Mouse (Mus musculus) neural tube, embryonic 11.5 days (tissue): ENCODE data around the gene P2rx7. TPM values are rescaled to one million over a fixed set of nuclear protein-coding genes. Genes with fewer than 3 reads are reported as not detected.

Experiments
- ATAC-seq: fragments of 200-750 bp; cut with Nextera tagmentation; 2 replicates; pipeline ENCODE4 v1.8.0; 2017; ENCODE audit warnings: moderate number of reproducible peaks, mild to moderate bottlenecking, moderate TSS enrichment, moderate library complexity; ENCODE audit not compliant: insufficient read depth, low FRiP score, low TSS enrichment
- DNase-seq: peaks from one replicate; pipeline ENCODE4 v3.0.0-alpha.2; 2015; ENCODE audit warnings: low spot score
- H3K27ac ChIP-seq: fragments of 300-500 bp; sonication (generic); 2 replicates; pipeline ENCODE4 v1.5.1; 2014; ENCODE audit warnings: low read depth, mild to moderate bottlenecking, low read length
- H3K27me3 ChIP-seq: fragments of 300-500 bp; sonication (generic); 2 replicates; pipeline ENCODE4 v1.6.1; 2014; ENCODE audit warnings: mild to moderate bottlenecking, low read length, mixed read lengths; ENCODE audit not compliant: control insufficient read depth, insufficient read depth
- H3K36me3 ChIP-seq: fragments of 300-500 bp; sonication (generic); 2 replicates; pipeline ENCODE4 v1.6.1; 2014; ENCODE audit warnings: mild to moderate bottlenecking, low read length, moderate library complexity, mixed read lengths; ENCODE audit not compliant: control insufficient read depth, insufficient read depth
- H3K4me1 ChIP-seq: fragments of 300-500 bp; sonication (generic); 2 replicates; pipeline ENCODE4 v1.6.1; 2014; ENCODE audit warnings: low read length, mixed read lengths; ENCODE audit not compliant: control insufficient read depth, insufficient read depth
- H3K4me2 ChIP-seq: fragments of 300-500 bp; sonication (generic); 2 replicates; pipeline ENCODE4 v1.6.1; 2014; ENCODE audit warnings: low read depth, mild to moderate bottlenecking, moderate library complexity
- H3K4me3 ChIP-seq: fragments of 300-500 bp; sonication (generic); 2 replicates; pipeline ENCODE4 v1.5.1; 2014; ENCODE audit warnings: low read depth, low read length
- H3K9ac ChIP-seq: fragments of 300-500 bp; sonication (generic); 2 replicates; pipeline ENCODE4 v1.6.1; 2014; ENCODE audit warnings: mild to moderate bottlenecking, low read length
- H3K9me3 ChIP-seq: fragments of 300-500 bp; sonication (generic); 2 replicates; pipeline ENCODE4 v1.6.1; 2016; ENCODE audit warnings: low read length; ENCODE audit not compliant: control insufficient read depth
- WGBS: fragments of 180-500 bp; shearing (Covaris S2); extraction: QIAGEN DNeasy Blood & Tissue Kit; methylation state at CpG from one replicate; pipeline ENCODE4 v1.1.7; 2014; 5-methylcytosine and 5-hydroxymethylcytosine counted together
- polyA plus RNA-seq: library from polyadenylated mRNA; unstranded; fragments of >200 nt; fragmentation: Nextera tagmentation; extraction: Ambion mirVana; gene quantifications from 2 replicates; pipeline ENCODE4 v1.2.1, GENCODE M21; 2014

The P2rx7 gene
- polyA plus RNA-seq, 1 experiment from 2014 or later = 1.6 TPM

- H3K4me1 ChIP-seq = peaks cover 14% of the 10 kb centered on the region; the same call in 1 of the 2 replicates
- DNase-seq (peak; percentile 2), ATAC-seq (no peak)
- H3K9ac ChIP-seq = no peak overlapping the region
- H3K27me3 ChIP-seq = no peaks in the 10 kb centered on the region
- H3K36me3 ChIP-seq = no peaks in the 10 kb centered on the region
- H3K4me2 ChIP-seq = no peak overlapping the region
- no peaks in the 10 kb centered on the region for H3K9me3 ChIP-seq
- WGBS = 82% methylated on average over 8 of the region's 8 CpGs
- no peak overlapping the region for H3K4me3 ChIP-seq
- no peak overlapping the region for H3K27ac ChIP-seq
Observed at GRCm38 (mm10) chr5:122650100-122650499, 6.4 kb downstream of the P2rx7 start.

- 82% methylated on average over 7 of the region's 7 CpGs for WGBS
- Histone ChIP-seq H3K4me2 (no peak overlapping the region), H3K36me3 (no peaks in the 10 kb centered on the region), H3K27ac (no peak overlapping the region), H3K9me3 (no peaks in the 10 kb centered on the region), H3K9ac (no peak overlapping the region), H3K4me3 (no peak overlapping the region), H3K4me1 (peaks cover 14% of the 10 kb centered on the region; the same call in 1 of the 2 replicates), H3K27me3 (no peaks in the 10 kb centered on the region)
- no peak for DNase-seq
- no peak for ATAC-seq
Observed at GRCm38 (mm10) chr5:122652506-122652905, 8.8 kb downstream of the P2rx7 start.

GRCm38 (mm10) chr5:122653112-122653445, 9.4 kb downstream of the P2rx7 start:
- Histone ChIP-seq H3K27me3 (no peaks in the 10 kb centered on the region), H3K27ac (peak overlapping the region; percentile 75), H3K9ac (peak overlapping the region; percentile 42; the same call in 1 of the 2 replicates), H3K4me1 (peaks cover 14% of the 10 kb centered on the region; the same call in 1 of the 2 replicates), H3K9me3 (no peaks in the 10 kb centered on the region), H3K4me3 (no peak overlapping the region), H3K4me2 (no peak overlapping the region), H3K36me3 (no peaks in the 10 kb centered on the region)
- ATAC-seq (no peak), DNase-seq (peak; percentile 24)
- 43% methylated on average over 10 of the region's 10 CpGs for WGBS

- peaks cover 14% of the 10 kb centered on the region; the same call in 1 of the 2 replicates for H3K4me1 ChIP-seq
- H3K27me3 ChIP-seq = no peaks in the 10 kb centered on the region
- no peak overlapping the region for H3K4me2 ChIP-seq
- ATAC-seq = peak; percentile 27; the same call in 1 of the 2 replicates
- DNase-seq = peak; percentile 55
- H3K9ac ChIP-seq = peak overlapping the region; percentile 42; the same call in 1 of the 2 replicates
- 30% methylated on average over 15 of the region's 15 CpGs for WGBS
- H3K9me3 ChIP-seq = no peaks in the 10 kb centered on the region
- no peaks in the 10 kb centered on the region for H3K36me3 ChIP-seq
- H3K27ac ChIP-seq = peak overlapping the region; percentile 75
- H3K4me3 ChIP-seq = no peak overlapping the region
Observed at GRCm38 (mm10) chr5:122653446-122654267, 9.9 kb downstream of the P2rx7 start.

GRCm38 (mm10) chr5:122654268-122654573, 10.5 kb downstream of the P2rx7 start:
- Histone ChIP-seq H3K9ac (no peak overlapping the region), H3K4me1 (peaks cover 14% of the 10 kb centered on the region; the same call in 1 of the 2 replicates), H3K4me3 (no peak overlapping the region), H3K4me2 (no peak overlapping the region), H3K36me3 (no peaks in the 10 kb centered on the region), H3K27me3 (no peaks in the 10 kb centered on the region), H3K27ac (peak overlapping the region; percentile 75), H3K9me3 (no peaks in the 10 kb centered on the region)
- DNase-seq (no peak), ATAC-seq (peak; percentile 48; the same call in 1 of the 2 replicates)
- WGBS = 48% methylated on average over 5 of the region's 5 CpGs

GRCm38 (mm10) chr5:122656808-122657207, 13.1 kb downstream of the P2rx7 start:
- peak; percentile 4 for DNase-seq
- no peak overlapping the region for H3K4me2 ChIP-seq
- H3K9ac ChIP-seq = no peak overlapping the region
- ATAC-seq = no peak
- no peak overlapping the region for H3K4me3 ChIP-seq
- peaks cover 14% of the 10 kb centered on the region; the same call in 1 of the 2 replicates for H3K4me1 ChIP-seq
- H3K27me3 ChIP-seq = no peaks in the 10 kb centered on the region
- WGBS = 81% methylated on average over 12 of the region's 12 CpGs
- no peaks in the 10 kb centered on the region for H3K9me3 ChIP-seq
- H3K27ac ChIP-seq = no peak overlapping the region
- H3K36me3 ChIP-seq = no peaks in the 10 kb centered on the region

GRCm38 (mm10) chr5:122662501-122662900, 18.8 kb downstream of the P2rx7 start:
- 95% methylated on average over 6 of the region's 6 CpGs for WGBS
- Histone ChIP-seq H3K27me3 (no peaks in the 10 kb centered on the region), H3K27ac (no peak overlapping the region), H3K9ac (no peak overlapping the region), H3K4me2 (no peak overlapping the region), H3K36me3 (no peaks in the 10 kb centered on the region), H3K9me3 (no peaks in the 10 kb centered on the region), H3K4me3 (no peak overlapping the region), H3K4me1 (no peaks in the 10 kb centered on the region)
- ATAC-seq = no peak
- DNase-seq = no peak

- WGBS = 65% methylated on average over 5 of the region's 5 CpGs
- ATAC-seq (no peak), DNase-seq (no peak)
- Histone ChIP-seq H3K9ac (no peak overlapping the region), H3K36me3 (no peaks in the 10 kb centered on the region), H3K27me3 (no peaks in the 10 kb centered on the region), H3K27ac (no peak overlapping the region), H3K4me2 (no peak overlapping the region), H3K4me1 (0 out of 2 replicates have a peak, but pooled peaks cover 2% of the 10 kb centered on the region), H3K4me3 (no peak overlapping the region), H3K9me3 (no peaks in the 10 kb centered on the region)
Observed at GRCm38 (mm10) chr5:122665036-122665435, 21.3 kb downstream of the P2rx7 start.
